Mouse (Mus musculus): Measurements from ENCODE around the gene Mcrip2.

DNA sequence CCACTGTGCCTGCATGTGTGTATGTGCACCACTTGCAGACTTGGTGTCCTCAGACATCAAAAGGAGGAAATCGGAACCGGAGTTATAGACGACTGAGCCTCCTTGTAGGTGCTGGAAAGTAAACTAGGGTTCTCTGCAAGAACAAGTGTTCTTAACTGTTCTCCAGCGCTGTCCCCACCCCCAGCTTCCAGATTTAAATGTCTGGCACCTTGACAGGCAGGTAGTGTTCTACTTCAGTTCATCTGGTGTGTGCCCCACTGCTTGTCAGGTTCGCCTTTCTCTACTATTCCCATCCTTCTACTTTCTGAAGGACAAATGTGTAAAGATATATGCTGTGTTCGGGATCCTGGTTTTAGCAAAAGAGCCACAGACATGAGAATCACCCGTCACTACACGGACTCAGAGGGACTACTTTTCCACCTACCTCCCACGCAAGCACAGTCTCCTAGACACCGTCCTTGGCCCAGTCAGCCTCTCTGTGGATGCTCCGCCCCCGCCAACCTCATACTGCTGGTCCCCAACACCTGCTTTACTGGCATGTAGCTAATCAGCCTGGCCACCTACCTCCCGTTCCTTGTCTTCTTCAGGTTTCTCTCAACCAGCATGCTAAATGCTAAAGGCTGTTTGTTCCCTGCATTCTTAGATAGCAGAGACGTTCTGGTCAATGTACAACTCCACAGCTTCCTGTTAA is 44.8 kb upstream of the Mcrip2 start:
- TF ChIP-seq CTCF (IDR thresholded peaks at IDR 0.05; ENCODE audit: extremely low read depth, insufficient read length, insufficient replicate concordance, low read depth, low read length) (no peak), POLR2A (IDR thresholded peaks at IDR 0.05; ENCODE audit: low read depth, low read length) (no peak)

Data from small intestine, adult 2 months (tissue).